Mouse (Mus musculus): ENCODE data around the gene Gm20388. TPM values are rescaled to one million over a fixed set of nuclear protein-coding genes. Genes with fewer than 3 reads are reported as not detected.

Gm20388 gene
- total and polyA plus RNA-seq, 3 experiments = 0.02 to 0.05 TPM; not detected in 1

- DNase-seq (ENCODE audit: low spot score) (no peak), ATAC-seq (ENCODE audit: extremely low read depth, insufficient number of reproducible peaks, low FRiP score, poor library complexity, severe bottlenecking) (no peak)
- Histone ChIP-seq H3K27me3 (ENCODE audit: insufficient read depth, low read length) (peaks cover 20% of the 10 kb centered on the region; the same call in 1 of the 2 replicates), H3K9me3 (replicated peaks) (peaks cover 47% of the 10 kb centered on the region), H3K4me1 (ENCODE audit: insufficient read depth, low read depth, low read length) (0 out of 2 replicates have a peak, but pooled peaks cover 3% of the 10 kb centered on the region), H3K4me3 (ENCODE audit: low read depth, low read length) (no peak overlapping the region), H3K36me3 (replicated peaks) (no peaks in the 10 kb centered on the region)
- TF ChIP-seq GATA1 (IDR thresholded peaks at IDR 0.05; ENCODE audit: borderline replicate concordance, low read length) (no peak), TAL1 (conservative IDR thresholded peaks at IDR 0.05; ENCODE audit: low read depth, low read length) (no peak), CTCF (IDR thresholded peaks at IDR 0.05; ENCODE audit: low read depth, low read length) (no peak), POLR2AphosphoS5 (IDR thresholded peaks at IDR 0.05; ENCODE audit: insufficient replicate concordance, low read depth, low read length) (no peak), GATA2 (IDR thresholded peaks at IDR 0.05; ENCODE audit: borderline replicate concordance, low read depth, low read length) (no peak)
These were observed 1178.4 kb downstream of the Gm20388 start for GRCm38 (mm10) chr8:121088871-121089630.

GRCm38 (mm10) chr8:121089631-121090380, 1179.2 kb downstream of the Gm20388 start:
- Histone ChIP-seq H3K27me3 (ENCODE audit: insufficient read depth, low read length) (peaks cover 20% of the 10 kb centered on the region; the same call in 1 of the 2 replicates), H3K4me3 (ENCODE audit: low read depth, low read length) (no peak overlapping the region), H3K9me3 (replicated peaks) (peaks cover 39% of the 10 kb centered on the region), H3K36me3 (replicated peaks) (no peaks in the 10 kb centered on the region), H3K4me1 (ENCODE audit: insufficient read depth, low read depth, low read length) (0 out of 2 replicates have a peak, but pooled peaks cover 3% of the 10 kb centered on the region)
- no peak for TF ChIP-seq GATA2 (IDR thresholded peaks at IDR 0.05; ENCODE audit: borderline replicate concordance, low read depth, low read length)
- no peak for TF ChIP-seq TAL1 (conservative IDR thresholded peaks at IDR 0.05; ENCODE audit: low read depth, low read length)
- TF ChIP-seq POLR2AphosphoS5 (IDR thresholded peaks at IDR 0.05; ENCODE audit: insufficient replicate concordance, low read depth, low read length) = no peak
- DNase-seq (ENCODE audit: low spot score) = no peak
- no peak for ATAC-seq (ENCODE audit: extremely low read depth, insufficient number of reproducible peaks, low FRiP score, poor library complexity, severe bottlenecking)

GRCm38 (mm10) chr8:121090716-121091115, 1180.1 kb downstream of the Gm20388 start:
- 0 out of 2 replicates have a peak, but pooled peaks cover 3% of the 10 kb centered on the region for H3K4me1 ChIP-seq (ENCODE audit: insufficient read depth, low read depth, low read length)
- H3K9me3 ChIP-seq (replicated peaks) = peaks cover 30% of the 10 kb centered on the region
- DNase-seq (ENCODE audit: low spot score) (no peak), ATAC-seq (ENCODE audit: extremely low read depth, insufficient number of reproducible peaks, low FRiP score, poor library complexity, severe bottlenecking) (no peak)
- H3K4me3 ChIP-seq (ENCODE audit: low read depth, low read length) = no peak overlapping the region
- H3K36me3 ChIP-seq (replicated peaks) = peaks cover 1% of the 10 kb centered on the region
- H3K27me3 ChIP-seq (ENCODE audit: insufficient read depth, low read length) = peaks cover 20% of the 10 kb centered on the region; the same call in 1 of the 2 replicates
- TF ChIP-seq TAL1 (conservative IDR thresholded peaks at IDR 0.05; ENCODE audit: low read depth, low read length) (no peak), POLR2AphosphoS5 (IDR thresholded peaks at IDR 0.05; ENCODE audit: insufficient replicate concordance, low read depth, low read length) (no peak), GATA1 (IDR thresholded peaks at IDR 0.05; ENCODE audit: borderline replicate concordance, low read length) (no peak), CTCF (IDR thresholded peaks at IDR 0.05; ENCODE audit: low read depth, low read length) (no peak)

- Histone ChIP-seq H3K4me3 (ENCODE audit: low read depth, low read length) (no peak overlapping the region), H3K27me3 (ENCODE audit: insufficient read depth, low read length) (peaks cover 17% of the 10 kb centered on the region; the same call in 1 of the 2 replicates), H3K36me3 (replicated peaks) (peaks cover 15% of the 10 kb centered on the region), H3K4me1 (ENCODE audit: insufficient read depth, low read depth, low read length) (0 out of 2 replicates have a peak, but pooled peaks cover 3% of the 10 kb centered on the region), H3K9me3 (replicated peaks) (peaks cover 19% of the 10 kb centered on the region)
- DNase-seq (ENCODE audit: low spot score) (no peak), ATAC-seq (ENCODE audit: extremely low read depth, insufficient number of reproducible peaks, low FRiP score, poor library complexity, severe bottlenecking) (no peak)
- TF ChIP-seq GATA1 (IDR thresholded peaks at IDR 0.05; ENCODE audit: borderline replicate concordance, low read length) = no peak
These were observed 1181.5 kb downstream of the Gm20388 start for GRCm38 (mm10) chr8:121092141-121092540.

GRCm38 (mm10) chr8:121092627-121093026, 1182.0 kb downstream of the Gm20388 start:
- Histone ChIP-seq H3K9me3 (replicated peaks) (peaks cover 17% of the 10 kb centered on the region), H3K27me3 (ENCODE audit: insufficient read depth, low read length) (peaks cover 17% of the 10 kb centered on the region; the same call in 1 of the 2 replicates), H3K36me3 (replicated peaks) (peaks cover 19% of the 10 kb centered on the region), H3K4me1 (ENCODE audit: insufficient read depth, low read depth, low read length) (0 out of 2 replicates have a peak, but pooled peaks cover 3% of the 10 kb centered on the region), H3K4me3 (ENCODE audit: low read depth, low read length) (no peak overlapping the region)
- DNase-seq (ENCODE audit: low spot score) (peak; percentile 63), ATAC-seq (ENCODE audit: extremely low read depth, insufficient number of reproducible peaks, low FRiP score, poor library complexity, severe bottlenecking) (peak; percentile 47)
- TF ChIP-seq CTCF (IDR thresholded peaks at IDR 0.05; ENCODE audit: low read depth, low read length) (peak; percentile 56), TAL1 (conservative IDR thresholded peaks at IDR 0.05; ENCODE audit: low read depth, low read length) (no peak)

- TF ChIP-seq TAL1 (conservative IDR thresholded peaks at IDR 0.05; ENCODE audit: low read depth, low read length) (no peak), GATA2 (IDR thresholded peaks at IDR 0.05; ENCODE audit: borderline replicate concordance, low read depth, low read length) (no peak), CTCF (IDR thresholded peaks at IDR 0.05; ENCODE audit: low read depth, low read length) (no peak), POLR2AphosphoS5 (IDR thresholded peaks at IDR 0.05; ENCODE audit: insufficient replicate concordance, low read depth, low read length) (no peak), GATA1 (IDR thresholded peaks at IDR 0.05; ENCODE audit: borderline replicate concordance, low read length) (no peak)
- ATAC-seq (ENCODE audit: extremely low read depth, insufficient number of reproducible peaks, low FRiP score, poor library complexity, severe bottlenecking) = no peak
- Histone ChIP-seq H3K9me3 (replicated peaks) (peaks cover 17% of the 10 kb centered on the region), H3K27me3 (ENCODE audit: insufficient read depth, low read length) (peaks cover 17% of the 10 kb centered on the region; the same call in 1 of the 2 replicates), H3K36me3 (replicated peaks) (peaks cover 28% of the 10 kb centered on the region), H3K4me1 (ENCODE audit: insufficient read depth, low read depth, low read length) (0 out of 2 replicates have a peak, but pooled peaks cover 3% of the 10 kb centered on the region), H3K4me3 (ENCODE audit: low read depth, low read length) (no peak overlapping the region)
- no peak for DNase-seq (ENCODE audit: low spot score)
These were observed 1182.9 kb downstream of the Gm20388 start for GRCm38 (mm10) chr8:121093496-121093895.

Measured in G1E (cell line).